Comparison of ENCODE assay signal across 18 mouse cellular contexts in genomic region chr2:17669000-17669399, GRCm38 (mm10).
DNase-seq lines count a peak whose midpoint lies in the region; ATAC-seq lines count a peak whose summit lies in the region.
"Had no signal": no experiment of that assay in that cellular context is flagged by ENCODE, and none has a peak within 500 bp of the region (broad histone marks: within the 10 kb centered on the region; RNA-seq: fewer than 3 reads in every experiment).

No protein-coding gene starts in this region.

- 57% methylated on average over 2 of the region's 2 CpGs for WGBS in forebrain, embryonic 10.5 days
- 67% methylated on average over 2 of the region's 2 CpGs for WGBS in forebrain, embryonic 11.5 days
- 52% methylated on average over 2 of the region's 2 CpGs for WGBS in midbrain, embryonic 12.5 days

- peaks cover 34% of the 10 kb centered on the region for H3K4me1 ChIP-seq in forebrain, embryonic 10.5 days
- H3K4me1 ChIP-seq in forebrain, embryonic 11.5 days (replicated peaks; ENCODE audit: control insufficient read depth, insufficient read depth, low read length): peaks cover 5% of the 10 kb centered on the region; the same call in 1 of the 2 replicates
- peaks cover 20% of the 10 kb centered on the region for H3K4me1 ChIP-seq in midbrain, embryonic 12.5 days
- H3K4me1 ChIP-seq: megakaryocyte, embryonic 14.5 days; stomach, embryonic 15.5 days had no signal

- peak overlapping the region; percentile 71 for H3K27ac ChIP-seq in forebrain, embryonic 10.5 days
- H3K27ac ChIP-seq in forebrain, embryonic 11.5 days (ENCODE audit: low read depth, low read length): no peak overlapping the region
- peak overlapping the region; percentile 22; the same call in 1 of the 2 replicates for H3K27ac ChIP-seq in midbrain, embryonic 12.5 days (replicated peaks)
- H3K27ac ChIP-seq: heart, embryonic 10.5 days; stomach, embryonic 15.5 days had no signal

- H3K4me2 ChIP-seq in forebrain, embryonic 11.5 days (ENCODE audit: low read depth, low read length, severe bottlenecking): no peak overlapping the region
- no peak overlapping the region for H3K4me2 ChIP-seq in midbrain, embryonic 12.5 days (replicated peaks)
- H3K4me2 ChIP-seq: lung, embryonic 14.5 days; stomach, embryonic 15.5 days had no signal

- no peak overlapping the region for H3K4me3 ChIP-seq in forebrain, embryonic 10.5 days
- H3K4me3 ChIP-seq in forebrain, embryonic 11.5 days (ENCODE audit: low read depth, low read length): no peak overlapping the region
- H3K4me3 ChIP-seq in midbrain, embryonic 12.5 days: no peak overlapping the region
- H3K4me3 ChIP-seq: heart, embryonic 10.5 days; megakaryocyte, embryonic 14.5 days; neural tube, embryonic 12.5 days; stomach, embryonic 15.5 days had no signal

- H3K27me3 ChIP-seq in forebrain, embryonic 10.5 days (ENCODE audit: poor library complexity, severe bottlenecking): peaks cover 8% of the 10 kb centered on the region; the same call in 1 of the 2 replicates
- no peaks in the 10 kb centered on the region for H3K27me3 ChIP-seq in forebrain, embryonic 11.5 days (ENCODE audit: control insufficient read depth, insufficient read depth, low read length)
- peaks cover 26% of the 10 kb centered on the region for H3K27me3 ChIP-seq in midbrain, embryonic 12.5 days
- H3K27me3 ChIP-seq: megakaryocyte, embryonic 14.5 days; neural tube, embryonic 12.5 days; stomach, embryonic 15.5 days had no signal

- H3K36me3 ChIP-seq in forebrain, embryonic 10.5 days (replicated peaks): no peaks in the 10 kb centered on the region
- no peaks in the 10 kb centered on the region for H3K36me3 ChIP-seq in forebrain, embryonic 11.5 days (ENCODE audit: control insufficient read depth, insufficient read depth, low read length)
- H3K36me3 ChIP-seq in midbrain, embryonic 12.5 days: no peaks in the 10 kb centered on the region
- H3K36me3 ChIP-seq: heart, embryonic 10.5 days; neural tube, embryonic 12.5 days; stomach, embryonic 15.5 days had no signal

- DNase-seq in forebrain, embryonic 10.5 days (ENCODE audit: extremely low spot score, low spot score): no peak
- DNase-seq in forebrain, embryonic 11.5 days (ENCODE audit: low spot score): no peak
- peak; percentile 14 for DNase-seq in right cerebral cortex, postnatal 4 days
- no peak for DNase-seq in right cerebral cortex, postnatal 36 days (ENCODE audit: low spot score in 2 of 2)
- DNase-seq in testis, postnatal 10 days (ENCODE audit: low spot score): no peak
- DNase-seq in ovary, postnatal 36 days (ENCODE audit: low spot score): no peak
- DNase-seq in embryo, embryonic 10 days (ENCODE audit: low spot score): no peak
- DNase-seq: adrenal gland, postnatal 36 days; cerebellum, adult 11-12 months; gastrocnemius, postnatal 10 days; heart, postnatal 4 days; kidney, adult 9 months; lung, embryonic 14.5 days had no signal

- no peak for ATAC-seq in forebrain, embryonic 11.5 days (replicated peaks; ENCODE audit: low FRiP score)
- no peak for ATAC-seq in midbrain, embryonic 12.5 days (ENCODE audit: low FRiP score, low read depth)

- H3K9ac ChIP-seq in forebrain, embryonic 11.5 days (ENCODE audit: low read length): no peak overlapping the region
- H3K9ac ChIP-seq in midbrain, embryonic 12.5 days (replicated peaks): no peak overlapping the region
- H3K9ac ChIP-seq: lung, embryonic 14.5 days; stomach, embryonic 15.5 days had no signal

- H3K9me3 ChIP-seq in forebrain, embryonic 10.5 days: no peaks in the 10 kb centered on the region
- H3K9me3 ChIP-seq in forebrain, embryonic 11.5 days (ENCODE audit: control insufficient read depth, low read length): no peaks in the 10 kb centered on the region
- H3K9me3 ChIP-seq in midbrain, embryonic 12.5 days: no peaks in the 10 kb centered on the region
- H3K9me3 ChIP-seq: heart, embryonic 10.5 days; megakaryocyte, embryonic 14.5 days; neural tube, embryonic 12.5 days; stomach, embryonic 15.5 days had no signal
